Mouse (Mus musculus): Measurements from ENCODE around the gene Ifih1. TPM values are rescaled to one million over a fixed set of nuclear protein-coding genes. Genes with fewer than 3 reads are reported as not detected.

Gene Ifih1
- polyA plus RNA-seq, 1 experiment from 2014 or later: 2.7 TPM

Other genes starting within 250 kb of the Ifih1 start
- gene Dpp4, start 234.0 kb downstream of the Ifih1 start, polyA plus RNA-seq (2015; fragmentation: Nextera tagmentation; extraction: Ambion mirVana): 76.8 and 82.9 TPM in 2 replicates
- 0.14 and 1.0 TPM in 2 replicates for gene Gcg, start 162.6 kb downstream of the Ifih1 start, polyA plus RNA-seq (2015; fragmentation: Nextera tagmentation; extraction: Ambion mirVana)
- gene Fap, start 72.2 kb downstream of the Ifih1 start, polyA plus RNA-seq (2015; fragmentation: Nextera tagmentation; extraction: Ambion mirVana): 5.4 and 6.9 TPM in 2 replicates
- 15.2 and 17.3 TPM in 2 replicates for gene Gca, start 18.0 kb upstream of the Ifih1 start, polyA plus RNA-seq (2015; fragmentation: Nextera tagmentation; extraction: Ambion mirVana)